Mouse (Mus musculus): ENCODE data around the gene Adgrl3. TPM values are rescaled to one million over a fixed set of nuclear protein-coding genes. Genes with fewer than 3 reads are reported as not detected.
"Not testable (repeated sequence)": the region's sequence is repeated elsewhere in the genome, so short reads cannot be mapped to it uniquely, and the experiment has no call there.

Gene Adgrl3
- total RNA-seq, 4 experiments from 2014 or later: 0.35 to 0.58 (median 0.44) TPM

DNA sequence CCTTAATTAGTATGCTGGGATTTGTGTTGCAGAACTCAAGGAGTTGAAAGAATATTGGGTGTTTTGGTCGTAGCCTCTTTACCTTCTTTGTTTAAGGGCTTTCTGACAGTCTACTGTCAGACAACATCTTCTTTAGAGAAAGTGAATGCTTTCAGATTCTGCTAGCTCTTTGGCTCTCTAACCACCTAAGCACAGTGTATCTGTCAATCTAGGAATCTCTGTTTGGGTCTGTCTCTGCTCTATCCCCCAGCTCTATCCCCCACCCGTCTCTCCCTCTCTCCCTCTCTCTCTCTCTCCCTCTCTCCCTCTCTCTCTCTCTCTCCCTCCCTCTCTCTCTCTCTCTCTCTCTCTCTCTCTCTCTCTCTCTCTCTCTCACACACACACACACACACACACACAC is 535.2 kb downstream of the Adgrl3 start:
- DNase-seq (ENCODE audit: low spot score in 2 of 2): not testable (repeated sequence)

DNA sequence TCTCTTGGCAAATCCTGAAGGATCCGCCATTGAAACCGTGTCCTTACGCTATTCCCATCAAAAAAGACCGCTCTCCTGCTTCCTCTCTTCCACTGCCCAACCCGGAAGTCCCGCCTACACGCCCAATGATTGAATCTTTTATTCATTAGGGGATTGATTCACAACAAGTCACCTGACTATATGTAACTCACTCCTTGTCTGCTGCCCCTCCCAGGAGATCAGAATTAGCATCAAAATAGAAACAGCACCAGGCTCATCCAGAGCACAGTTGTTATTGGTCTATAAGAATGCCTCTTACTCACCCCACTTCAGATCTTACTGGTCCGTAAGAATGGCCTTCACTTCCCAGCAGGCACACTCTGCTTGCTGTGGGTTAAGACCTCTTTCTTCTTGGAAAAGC is 536.1 kb downstream of the Adgrl3 start:
- no peak for DNase-seq (ENCODE audit: low spot score in 2 of 2)

DNA sequence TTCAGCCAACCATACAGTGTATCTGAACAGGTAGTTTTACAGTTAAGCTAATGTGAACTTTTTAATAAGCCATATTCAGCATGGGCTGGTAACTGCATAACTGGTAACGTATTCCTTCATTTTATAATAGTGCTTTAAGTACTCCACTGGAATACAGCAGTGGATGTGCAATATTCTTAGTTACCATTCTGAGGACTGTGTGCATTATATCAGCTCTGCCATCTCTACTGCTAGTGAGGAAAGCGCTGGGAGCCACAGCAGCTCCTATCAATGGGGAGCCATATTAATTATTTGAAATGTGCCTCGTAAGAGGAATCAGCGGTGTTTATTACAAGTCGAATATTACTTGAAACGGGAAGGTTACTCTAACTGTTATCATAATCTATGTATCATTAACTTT is 539.0 kb downstream of the Adgrl3 start:
- DNase-seq (ENCODE audit: low spot score in 2 of 2): no peak

DNA sequence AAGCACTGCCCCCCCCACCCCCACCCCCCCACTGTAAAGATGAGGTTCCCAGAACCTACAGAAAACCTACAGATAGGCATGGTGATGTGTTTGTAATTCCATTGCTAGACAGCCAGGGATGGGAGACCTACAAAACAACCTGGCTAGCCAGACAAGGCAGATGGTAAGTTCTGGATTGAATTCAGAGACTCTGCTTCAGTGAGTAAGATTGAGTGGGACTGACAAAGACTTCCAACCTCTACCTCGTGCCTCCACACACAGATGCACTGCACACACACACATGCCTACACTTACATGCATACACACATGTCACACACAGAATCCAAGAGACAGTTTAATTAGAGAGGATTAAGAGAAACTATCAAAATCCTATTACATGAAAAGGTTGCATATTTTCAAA is 544.4 kb downstream of the Adgrl3 start:
- DNase-seq (ENCODE audit: low spot score in 2 of 2): no peak

DNA sequence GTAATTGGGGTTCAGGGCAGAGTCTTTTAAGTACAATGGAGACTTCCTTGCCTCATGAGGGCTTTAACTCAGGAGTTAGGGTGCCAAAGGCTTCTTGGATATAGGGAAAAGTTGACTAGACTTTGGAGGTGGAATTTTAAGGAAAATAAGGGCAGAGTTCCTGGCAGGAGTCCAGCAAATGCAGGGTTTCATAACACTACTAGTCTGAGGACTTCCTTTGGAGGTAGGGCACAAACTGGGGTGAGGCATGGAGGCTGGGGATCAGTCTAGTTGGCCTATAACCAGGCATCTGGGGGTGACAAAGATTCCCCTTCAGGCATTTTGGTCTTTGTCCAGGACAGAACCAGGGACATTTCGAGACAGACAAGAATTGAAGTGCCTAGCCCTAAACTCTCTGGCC is 546.6 kb downstream of the Adgrl3 start:
- no peak for DNase-seq (ENCODE audit: low spot score in 2 of 2)

DNA sequence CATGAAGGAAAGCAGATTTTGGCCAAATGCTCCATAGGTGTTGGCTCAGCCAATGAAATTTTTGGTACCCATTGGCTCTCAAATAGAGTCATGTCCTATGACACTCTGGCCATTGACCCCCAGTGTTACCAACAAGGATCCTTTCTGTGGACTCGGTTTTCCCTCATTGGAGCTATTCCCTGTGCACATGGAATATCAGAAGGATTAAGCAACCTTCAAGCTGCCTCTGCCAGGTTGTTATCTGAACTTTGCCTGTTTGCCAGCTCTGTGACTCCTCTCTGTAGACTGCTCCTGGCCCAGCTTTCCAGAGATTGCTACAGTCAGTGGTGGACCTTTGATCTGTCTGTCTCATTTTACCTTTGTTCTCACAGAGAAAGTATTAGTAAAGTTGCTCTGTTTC is 548.8 kb downstream of the Adgrl3 start:
- DNase-seq (ENCODE audit: low spot score in 2 of 2): no peak

DNA sequence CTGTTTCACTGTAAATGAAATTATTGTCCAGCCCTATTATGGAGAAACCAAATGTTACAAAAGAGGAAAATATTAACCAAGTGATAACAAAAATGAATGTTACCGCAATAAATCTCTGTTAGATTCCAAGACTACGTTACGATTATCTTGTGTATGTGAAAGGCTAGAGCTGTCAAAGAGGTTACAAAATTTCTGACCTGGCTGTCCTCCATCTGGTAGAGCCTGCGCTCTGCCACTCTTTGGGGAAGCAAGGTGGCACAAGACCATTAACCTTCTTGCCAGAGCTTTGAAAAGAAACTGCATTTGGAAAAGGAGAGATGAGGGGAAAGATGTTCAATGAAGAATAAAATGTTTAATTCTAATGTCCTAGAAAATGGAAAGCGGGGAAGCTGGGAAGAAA is 562.9 kb downstream of the Adgrl3 start:
- DNase-seq (ENCODE audit: low spot score in 2 of 2): no peak

DNA sequence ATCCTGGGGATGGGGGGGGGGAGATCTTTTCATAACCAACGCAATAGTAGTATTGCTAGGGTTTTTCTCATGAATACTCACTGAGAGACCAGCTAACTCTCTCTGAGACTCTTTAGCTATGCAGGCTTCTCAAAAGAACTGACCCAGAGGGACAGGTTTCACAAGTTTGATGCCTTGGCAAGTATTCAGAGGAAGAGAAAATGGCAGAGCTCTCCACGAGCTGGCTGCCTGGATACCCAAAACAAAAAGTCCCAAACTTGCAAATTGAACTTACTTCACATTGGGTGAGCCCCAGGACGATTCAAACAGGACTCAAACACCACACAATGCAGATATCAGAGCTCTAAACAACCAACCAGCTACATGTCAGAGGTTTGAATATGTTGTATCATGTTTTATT is 563.5 kb downstream of the Adgrl3 start:
- no peak for DNase-seq (ENCODE audit: low spot score in 2 of 2)

DNA sequence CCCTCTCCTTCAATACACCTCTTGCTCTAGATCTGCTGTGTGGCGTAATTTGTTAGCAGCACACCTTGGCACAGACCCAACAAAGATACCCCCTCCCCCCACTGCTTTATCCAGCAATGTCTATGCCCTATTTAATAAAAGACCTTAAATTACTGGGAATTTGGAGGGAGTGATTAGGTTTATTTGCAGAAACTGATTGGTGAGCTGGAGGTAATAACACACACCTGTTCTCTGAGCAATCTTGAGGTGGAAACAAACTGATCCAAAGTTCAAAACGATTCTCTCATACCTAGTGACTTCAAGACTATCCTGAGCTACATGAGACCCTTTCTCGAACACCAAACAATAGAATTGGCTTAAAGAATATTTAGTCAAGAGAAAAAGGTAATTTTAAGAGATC is 565.0 kb downstream of the Adgrl3 start:
- DNase-seq (ENCODE audit: low spot score in 2 of 2): no peak

DNA sequence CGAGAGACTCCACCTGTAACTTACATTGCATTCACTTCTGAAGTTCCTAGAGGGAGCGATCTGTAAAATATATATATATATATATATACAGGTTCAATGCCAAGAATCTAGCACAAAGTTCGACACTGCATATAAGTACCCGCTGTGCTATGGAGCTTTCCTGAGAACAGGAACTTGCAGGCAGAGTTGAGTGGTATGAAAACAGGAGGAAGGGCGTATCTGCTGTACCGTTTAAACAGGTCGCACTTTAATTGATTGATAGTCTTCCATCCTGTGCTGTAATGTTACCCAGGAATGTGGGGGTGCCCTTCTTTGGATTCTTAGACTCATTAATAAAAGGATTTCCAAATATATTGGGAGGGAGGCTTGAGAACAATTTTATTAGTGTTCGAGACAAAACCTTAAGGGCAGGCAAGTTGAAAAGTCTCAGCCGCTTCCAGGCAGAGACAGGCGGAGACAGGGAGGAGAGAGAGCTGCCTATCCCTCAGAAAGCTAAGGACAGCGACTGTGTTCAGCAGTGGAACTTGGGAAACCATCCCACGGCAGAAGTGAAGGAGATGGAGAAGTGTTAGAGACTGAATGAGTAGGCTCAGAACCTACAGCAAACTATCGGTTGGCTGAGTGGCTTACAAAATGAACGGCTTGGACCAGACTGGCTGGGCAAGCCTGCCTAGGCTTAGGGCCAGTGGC is 570.2 kb downstream of the Adgrl3 start:
- no peak for DNase-seq (ENCODE audit: low spot score in 2 of 2)

DNA sequence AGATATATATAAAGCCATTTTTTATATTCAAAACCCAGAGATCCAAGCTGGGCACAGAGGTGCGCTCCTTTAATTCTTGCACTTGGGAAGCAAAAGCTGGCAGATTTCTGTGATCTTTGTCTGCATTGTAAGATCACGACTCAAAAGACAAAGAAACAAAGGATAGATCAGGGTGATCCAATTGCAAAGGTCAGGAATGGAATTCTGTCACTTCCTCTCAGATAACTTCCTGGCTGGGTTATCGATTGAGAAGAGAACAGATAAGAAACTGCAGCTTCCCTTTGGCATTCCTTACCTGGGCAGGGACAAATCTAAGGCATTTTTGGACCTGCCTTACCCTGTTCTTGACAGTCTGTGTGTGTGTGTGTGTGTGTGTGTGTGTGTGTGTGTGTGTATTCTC is 571.5 kb downstream of the Adgrl3 start:
- DNase-seq (ENCODE audit: low spot score in 2 of 2): no peak

DNA sequence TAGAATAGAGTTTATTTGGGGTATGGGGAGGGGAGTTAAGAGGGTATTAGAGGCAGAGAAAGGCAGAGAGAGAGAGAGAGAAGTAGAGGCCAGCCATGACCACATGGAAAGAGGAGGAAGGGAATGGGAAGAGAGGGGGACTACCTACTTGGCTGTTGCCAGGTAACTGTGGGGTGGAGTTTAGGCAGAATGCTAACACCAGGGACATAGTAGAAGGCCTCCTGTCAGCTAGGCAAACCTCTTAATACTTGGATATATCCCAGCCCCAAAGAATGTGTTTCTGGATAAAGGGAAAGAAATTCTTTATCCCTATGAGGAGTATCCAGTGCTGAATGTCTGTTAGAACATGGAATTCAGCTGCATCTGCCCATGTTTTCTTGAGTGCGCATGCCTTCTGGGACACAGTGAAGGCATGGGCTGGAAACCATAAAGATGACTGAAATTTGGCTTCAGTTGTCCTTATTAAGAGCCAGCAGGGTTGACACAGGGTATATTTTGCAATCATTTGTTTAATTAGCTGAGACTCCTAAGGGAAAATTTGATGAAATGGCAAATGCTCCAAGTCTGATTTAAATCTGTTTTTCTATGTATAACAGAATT is 573.6 kb downstream of the Adgrl3 start:
- no peak for DNase-seq (ENCODE audit: low spot score in 2 of 2)

DNA sequence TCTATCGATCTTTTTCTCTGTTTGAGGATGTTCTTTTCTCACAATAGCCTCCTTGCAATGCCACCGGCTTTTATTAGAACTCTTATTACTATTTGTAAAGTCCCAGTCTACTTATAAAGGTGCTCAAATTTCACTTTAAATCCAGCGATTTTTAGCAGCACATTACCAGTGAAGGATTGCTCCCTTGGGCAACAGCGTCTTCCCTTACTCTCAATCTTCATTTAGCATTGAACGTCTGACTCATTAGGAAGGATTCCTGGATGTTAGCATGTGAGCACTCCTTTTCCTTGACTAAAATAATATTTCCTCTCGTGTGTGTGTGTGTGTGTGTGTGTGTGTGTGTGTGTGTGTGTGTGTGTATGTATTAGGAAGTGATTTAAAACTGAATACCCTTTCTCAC is 578.1 kb downstream of the Adgrl3 start:
- no peak for DNase-seq (ENCODE audit: low spot score in 2 of 2)

DNA sequence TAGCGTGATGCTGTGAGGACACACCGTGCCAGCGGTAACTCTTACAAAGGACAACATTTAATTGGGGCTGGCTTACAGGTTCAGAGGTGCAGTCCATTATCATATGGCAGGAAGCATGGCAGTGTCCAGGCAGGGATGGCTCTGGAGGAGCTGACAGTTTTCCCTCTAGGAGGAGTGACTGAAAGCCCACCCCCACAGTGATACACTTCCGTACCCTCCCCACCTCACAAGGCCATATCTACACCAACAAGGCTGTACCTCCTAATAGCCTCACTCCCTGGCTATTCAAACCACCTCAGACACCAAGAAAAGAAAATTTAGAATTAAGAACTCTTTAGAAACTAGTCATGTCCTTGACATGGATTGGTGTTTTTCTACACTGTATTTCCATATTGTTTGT is 583.0 kb downstream of the Adgrl3 start:
- DNase-seq (ENCODE audit: low spot score in 2 of 2): no peak

DNA sequence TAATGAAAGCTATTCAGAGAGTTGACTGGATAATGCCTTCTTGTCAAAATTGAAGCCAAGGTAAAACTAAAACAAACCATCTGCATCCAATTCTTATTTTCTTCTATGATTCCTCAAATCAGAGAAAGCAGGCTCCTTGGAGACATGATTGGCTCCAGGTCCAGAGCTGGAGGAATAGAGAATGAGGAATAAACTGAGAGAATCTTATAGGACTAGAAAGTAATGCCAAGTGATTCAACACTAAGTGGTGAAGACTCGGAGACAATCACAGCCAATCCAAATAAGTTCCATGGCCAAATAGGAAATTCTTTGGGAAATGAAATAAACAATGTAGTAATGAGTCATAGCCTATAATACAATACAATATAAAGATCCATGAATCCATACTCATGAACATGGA is 585.7 kb downstream of the Adgrl3 start:
- DNase-seq (ENCODE audit: low spot score in 2 of 2): no peak

DNA sequence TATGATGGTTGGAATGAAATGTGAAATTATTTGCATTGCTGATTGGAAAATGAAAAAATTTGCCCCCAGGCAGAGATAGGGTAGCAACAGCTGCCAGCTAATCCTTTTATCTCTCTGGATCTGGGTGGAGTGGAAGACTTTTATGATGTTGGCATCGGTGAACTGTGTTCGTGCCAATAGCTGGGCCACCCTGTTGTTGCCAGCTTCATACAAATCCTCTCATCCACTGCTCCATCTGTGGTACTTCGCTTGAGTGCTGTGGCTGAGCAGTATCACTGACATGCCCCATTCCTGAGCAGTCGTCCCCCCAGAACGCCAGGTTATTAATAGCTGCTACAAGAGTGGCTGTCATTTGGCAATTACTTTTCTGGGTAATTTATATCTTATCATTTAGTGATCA is 590.3 kb downstream of the Adgrl3 start:
- DNase-seq (ENCODE audit: low spot score in 2 of 2): no peak

DNA sequence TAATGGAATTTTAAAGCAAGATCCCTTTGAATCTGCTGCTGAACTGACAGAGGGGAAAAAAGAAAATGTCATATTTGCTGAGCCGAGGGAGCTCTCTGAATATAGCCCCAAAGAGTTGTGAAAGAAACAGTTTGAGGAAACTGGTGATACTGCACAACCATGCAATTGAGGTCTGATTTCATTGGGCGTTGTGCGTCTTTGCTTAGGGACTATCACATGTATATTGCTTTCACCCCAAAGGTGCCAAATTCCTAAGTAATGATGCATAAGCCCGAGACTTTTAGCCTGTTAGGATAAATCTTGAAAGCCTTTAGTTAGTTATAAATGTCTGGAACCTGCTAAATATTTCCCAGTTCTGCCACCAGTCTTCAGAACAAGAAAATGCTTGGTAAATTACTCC is 594.7 kb downstream of the Adgrl3 start:
- no peak for DNase-seq (ENCODE audit: low spot score in 2 of 2)

DNA sequence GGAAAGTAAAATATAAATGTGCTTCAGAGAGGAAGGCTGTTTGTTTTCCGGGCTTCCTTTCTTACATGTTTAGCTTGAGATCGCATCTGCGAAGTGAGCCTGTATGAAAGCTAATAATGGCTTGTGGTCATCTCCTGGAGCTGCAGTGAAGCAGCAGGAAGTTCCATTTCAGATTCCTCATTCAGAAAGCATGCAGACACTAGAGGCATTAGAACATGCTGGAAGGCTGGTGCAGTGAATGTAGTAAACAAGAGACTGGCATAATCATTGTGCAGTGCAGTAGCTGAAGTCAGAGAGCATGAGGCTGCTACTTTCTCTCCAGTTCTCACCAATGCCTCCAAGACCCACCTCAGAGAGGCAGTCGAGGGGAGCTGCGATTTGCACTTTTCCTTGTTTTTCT is 601.2 kb downstream of the Adgrl3 start:
- DNase-seq (ENCODE audit: low spot score in 2 of 2): no peak

DNA sequence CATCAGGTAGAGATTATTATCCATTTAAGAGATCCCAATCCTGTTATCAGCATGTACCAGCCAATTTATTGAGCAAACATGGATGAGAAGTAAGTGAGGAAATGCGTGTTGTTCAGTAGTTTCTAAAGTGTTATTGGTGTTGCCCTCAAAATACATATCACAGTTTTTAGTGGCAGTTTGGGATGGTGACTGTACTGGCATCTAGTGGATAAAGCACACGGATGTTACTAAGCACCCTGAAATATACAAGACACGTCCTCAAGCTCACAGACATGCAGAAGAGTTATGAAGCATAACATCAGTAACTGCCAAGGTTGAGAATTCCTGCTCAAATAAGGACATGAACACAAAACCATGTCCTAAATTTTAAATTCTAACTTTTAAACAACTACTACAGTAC is 601.8 kb downstream of the Adgrl3 start:
- no peak for DNase-seq (ENCODE audit: low spot score in 2 of 2)

DNA sequence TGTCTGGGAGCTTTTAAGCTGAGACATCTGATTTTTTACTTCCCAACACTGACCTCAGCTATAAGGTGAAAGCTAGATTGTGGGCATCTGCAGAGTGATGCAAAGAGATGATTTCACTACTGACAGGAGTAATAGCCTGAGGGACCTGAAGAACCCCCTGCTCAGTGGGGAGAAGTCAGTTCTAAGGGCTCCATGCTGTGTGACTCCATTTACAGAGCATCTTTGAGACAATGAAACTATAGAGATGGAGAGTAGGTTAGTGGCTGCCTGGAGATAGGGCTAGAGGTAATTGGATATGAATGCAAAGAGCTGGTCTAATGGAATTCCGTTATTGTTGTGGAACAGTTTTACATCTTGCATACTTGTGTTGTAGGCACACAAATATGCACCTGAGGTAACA is 603.9 kb downstream of the Adgrl3 start:
- no peak for DNase-seq (ENCODE audit: low spot score in 2 of 2)

DNA sequence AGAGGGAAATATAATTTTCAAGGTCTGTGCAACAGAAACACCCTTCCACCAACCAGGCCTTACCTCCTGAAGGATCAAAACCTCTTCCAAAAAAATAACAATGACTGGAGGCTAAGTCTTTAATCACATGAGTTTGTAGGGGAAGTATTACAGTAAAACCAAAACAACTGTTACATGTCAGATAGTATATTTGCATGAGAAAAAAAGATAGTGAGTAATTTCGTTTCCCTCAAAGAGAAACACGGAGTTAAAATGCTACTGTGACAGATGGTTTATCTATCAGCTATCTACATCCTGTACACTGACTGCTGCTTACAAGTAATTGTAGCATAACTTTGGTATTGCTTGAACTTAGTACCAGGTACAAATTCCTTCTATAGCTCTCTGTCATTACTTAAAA is 616.2 kb downstream of the Adgrl3 start:
- DNase-seq (ENCODE audit: low spot score in 2 of 2): no peak

DNA sequence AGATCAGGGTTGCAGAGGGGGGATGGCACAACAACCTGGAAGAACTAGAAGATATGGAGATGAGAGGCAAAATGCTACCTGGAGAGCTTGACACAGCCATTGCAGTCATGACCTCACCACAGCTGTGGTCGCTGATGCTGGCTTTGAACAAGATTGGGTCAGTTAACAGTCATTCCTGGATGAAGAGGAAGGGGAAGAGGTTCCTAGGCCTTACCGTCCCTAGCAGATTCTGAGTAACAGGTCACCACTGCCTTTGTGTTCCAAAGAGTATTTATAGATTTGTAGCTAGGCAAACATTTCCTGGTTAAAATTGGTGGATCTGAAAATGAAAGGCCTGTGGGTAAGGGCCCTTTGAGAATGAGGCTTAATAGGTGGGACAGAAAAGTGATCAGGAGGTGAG is 618.5 kb downstream of the Adgrl3 start:
- DNase-seq (ENCODE audit: low spot score in 2 of 2): no peak

DNA sequence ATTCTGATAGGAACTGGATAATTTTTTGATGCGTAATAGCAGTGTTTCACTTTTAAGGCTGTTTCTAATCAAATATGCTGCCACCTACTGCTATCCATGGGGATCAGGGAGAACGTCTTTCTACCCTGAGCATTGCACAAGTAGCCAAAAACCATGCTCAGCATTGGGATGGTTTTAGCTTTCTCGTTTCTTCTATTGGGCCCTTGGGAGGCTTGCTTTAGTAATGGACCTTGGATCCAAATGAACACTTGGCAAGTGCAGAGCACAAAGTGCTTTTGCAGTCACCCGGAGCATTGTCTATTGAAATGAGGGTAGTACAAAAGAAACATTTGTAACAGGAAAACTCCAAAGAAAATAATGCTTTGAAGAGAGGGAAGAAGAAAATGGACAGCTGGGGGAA is 620.2 kb downstream of the Adgrl3 start:
- no peak for DNase-seq (ENCODE audit: low spot score in 2 of 2)

DNA sequence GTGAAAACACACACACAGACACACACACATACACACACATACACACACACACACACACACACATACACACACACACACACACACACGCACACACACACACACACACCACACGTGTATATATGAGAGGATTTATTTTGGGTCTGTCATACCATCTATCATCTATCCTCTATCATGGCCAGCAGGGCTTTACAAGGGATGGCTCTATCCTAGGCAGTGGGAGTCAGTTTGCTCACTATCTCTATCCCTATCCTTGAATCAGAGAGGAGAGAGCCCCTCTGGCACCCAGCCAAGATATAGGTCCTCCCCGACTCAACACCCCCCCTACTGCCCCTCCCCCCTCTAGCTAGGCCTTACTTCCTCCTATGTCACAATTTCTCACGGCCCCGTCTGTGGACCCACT is 625.6 kb downstream of the Adgrl3 start:
- DNase-seq (ENCODE audit: low spot score in 2 of 2): no peak
